Mouse (Mus musculus) fibroblast of lung, adult 2 months (primary cell): ENCODE measurements around the gene Olfr1318.
A peak's percentile ranks its signal among the peaks of the same experiment; 100 is the strongest.

ENCODE experiments used
- DNase-seq: peaks from one replicate; pipeline ENCODE4 v3.0.0-alpha.2; 2011; ENCODE audit warnings: low read depth

The Olfr1318 gene

GRCm38 (mm10) chr2:112153898-112154297 lies at the start of gene Olfr1318:
Gene Olfr1318, plus strand, starts transcription at chr2:112154198.
- DNase-seq: no peak

- no peak for DNase-seq
Observed at GRCm38 (mm10) chr2:112115340-112115739, 38.7 kb upstream of the Olfr1318 start, which contains the start of gene Olfr1315-ps1. Gene Olfr1315-ps1, minus strand, starts transcription at chr2:112115440.

DNA sequence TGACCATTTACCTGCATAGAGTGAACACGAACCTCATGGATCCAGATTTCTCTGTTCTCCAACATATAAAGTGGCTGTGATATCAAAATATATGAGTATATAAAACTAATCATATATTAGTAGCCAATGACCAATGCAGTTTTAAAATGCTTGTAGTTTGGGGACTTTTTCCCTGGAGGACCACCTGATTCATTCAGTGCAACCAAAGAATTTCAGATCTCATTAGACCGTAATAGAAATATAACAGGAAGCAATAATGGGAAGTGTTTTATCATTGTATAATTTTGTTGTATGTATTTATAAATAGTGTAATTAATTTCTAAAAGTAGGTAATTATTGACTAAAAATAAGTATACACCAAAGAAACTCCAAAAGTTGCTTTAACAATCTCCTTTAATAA lies 19.1 kb upstream of the Olfr1318 start, which contains the start of gene Olfr1316:
Gene Olfr1316 (minus strand): TSS at position 101 of the 400 bp plus-strand sequence.
- no peak for DNase-seq

GRCm38 (mm10) chr2:112140029-112140428 lies 14.0 kb upstream of the Olfr1318 start, which contains the start of gene Olfr1317:
Gene Olfr1317, plus strand, starts transcription at chr2:112140329.
- DNase-seq: no peak

- no peak for DNase-seq
Observed at GRCm38 (mm10) chr2:112196859-112197258, 42.9 kb downstream of the Olfr1318 start.

GRCm38 (mm10) chr2:112203056-112203455 lies 49.1 kb downstream of the Olfr1318 start:
- DNase-seq: peak; percentile 32
